22 mouse cellular contexts compared by ENCODE assay signal in genomic region chr12:111246808-111247464, GRCm38 (mm10). TPM values are rescaled to one million over a fixed set of nuclear protein-coding genes. Genes with fewer than 3 reads are reported as not detected.
DNase-seq lines count a peak whose midpoint lies in the region; ATAC-seq lines count a peak whose summit lies in the region.
"Had no signal": no experiment of that assay in that cellular context is flagged by ENCODE, and none has a peak within 500 bp of the region (broad histone marks: within the 10 kb centered on the region; RNA-seq: fewer than 3 reads in every experiment).

No protein-coding gene starts in this region.

- peaks cover 21% of the 10 kb centered on the region for H3K4me1 ChIP-seq in liver, embryonic 12.5 days
- H3K4me1 ChIP-seq in liver, embryonic 16.5 days (ENCODE audit: control insufficient read depth, low read depth, low read length), result peaks cover 14% of the 10 kb centered on the region
- H3K4me1 ChIP-seq: embryonic facial prominence, embryonic 12.5 days; forebrain, embryonic 15.5 days; heart, embryonic 10.5 days; hindbrain, embryonic 12.5 days had no signal

- H3K9me3 ChIP-seq in liver, embryonic 12.5 days (replicated peaks), result no peaks in the 10 kb centered on the region
- H3K9me3 ChIP-seq in liver, embryonic 16.5 days (replicated peaks; ENCODE audit: control insufficient read depth, low read length), result no peaks in the 10 kb centered on the region
- H3K9me3 ChIP-seq: embryonic facial prominence, embryonic 12.5 days; forebrain, embryonic 15.5 days; heart, embryonic 10.5 days; hindbrain, embryonic 12.5 days had no signal

- H3K9ac ChIP-seq in liver, embryonic 12.5 days, result no peak overlapping the region
- H3K9ac ChIP-seq in liver, embryonic 16.5 days (ENCODE audit: low read depth, low read length), result no peak overlapping the region
- H3K9ac ChIP-seq: embryonic facial prominence, embryonic 12.5 days; forebrain, embryonic 15.5 days; hindbrain, embryonic 12.5 days had no signal

- WGBS in liver, embryonic 12.5 days (ENCODE audit: insufficient replicate concordance), result 40% methylated on average over 9 of the region's 9 CpGs
- 41% methylated on average over 9 of the region's 9 CpGs for WGBS in liver, embryonic 16.5 days (ENCODE audit: insufficient replicate concordance)

- no peak overlapping the region for H3K4me3 ChIP-seq in liver, embryonic 12.5 days
- H3K4me3 ChIP-seq in liver, embryonic 16.5 days (ENCODE audit: low read depth, low read length), result no peak overlapping the region
- H3K4me3 ChIP-seq: embryonic facial prominence, embryonic 12.5 days; forebrain, embryonic 15.5 days; heart, embryonic 10.5 days; hindbrain, embryonic 12.5 days had no signal

- no peaks in the 10 kb centered on the region for H3K27me3 ChIP-seq in liver, embryonic 12.5 days (replicated peaks)
- no peaks in the 10 kb centered on the region for H3K27me3 ChIP-seq in liver, embryonic 16.5 days (ENCODE audit: control insufficient read depth, insufficient read depth, low read depth, low read length)
- H3K27me3 ChIP-seq: embryonic facial prominence, embryonic 12.5 days; forebrain, embryonic 15.5 days; hindbrain, embryonic 12.5 days; Patski had no signal

- DNase-seq in c-Kit-positive CD71-positive TER-119-negative erythroid progenitor cells, embryonic 14.5 days (ENCODE audit: low read depth), result peak; percentile 71
- DNase-seq in thymus, postnatal 4 days, result no peak
- DNase-seq in frontal cortex, postnatal 10 days (ENCODE audit: low spot score in 2 of 2), result no peak
- DNase-seq in right cerebral cortex, postnatal 14 days, result no peak
- DNase-seq: adrenal gland, postnatal 14 days; cerebellum, adult 11 months; cerebellum, adult 8-10 months; cerebellum, postnatal 25 days; gastrocnemius, postnatal 10 days; heart, adult 18-20 months; heart, postnatal 10 days; heart, postnatal 4 days had no signal

- H3K36me3 ChIP-seq in liver, embryonic 12.5 days, result peaks cover 33% of the 10 kb centered on the region
- no peaks in the 10 kb centered on the region for H3K36me3 ChIP-seq in liver, embryonic 16.5 days (ENCODE audit: control insufficient read depth, insufficient read depth)

- peak overlapping the region; percentile 42 for H3K4me2 ChIP-seq in liver, embryonic 12.5 days
- 0 out of 2 replicates have a peak overlapping the region, but pooled peaks have one; percentile 22 for H3K4me2 ChIP-seq in liver, embryonic 16.5 days (ENCODE audit: low read depth, low read length)
- H3K4me2 ChIP-seq: embryonic facial prominence, embryonic 12.5 days; forebrain, embryonic 15.5 days; hindbrain, embryonic 12.5 days had no signal

- ATAC-seq in liver, embryonic 12.5 days, result peak; percentile 88
- peak; percentile 87 for ATAC-seq in liver, embryonic 16.5 days (ENCODE audit: low read depth)
- no peak for ATAC-seq in cerebellum, adult (ENCODE audit: insufficient number of reproducible peaks, low FRiP score, low TSS enrichment)
- ATAC-seq: activated CD4-positive, CD25-positive, alpha-beta regulatory T cell, adult 4 months; forebrain, embryonic 15.5 days; Patski had no signal

- H3K27ac ChIP-seq in liver, embryonic 12.5 days, result no peak overlapping the region
- H3K27ac ChIP-seq in liver, embryonic 16.5 days (ENCODE audit: low read length), result no peak overlapping the region
- H3K27ac ChIP-seq: embryonic facial prominence, embryonic 12.5 days; forebrain, embryonic 15.5 days; heart, embryonic 10.5 days; hindbrain, embryonic 12.5 days had no signal

RNA-seq across cellular contexts. Expression of gene Amn, which starts 24.0 kb away (rescaled TPM):
- polyA plus RNA-seq in liver, embryonic 12.5 days (2016; fragmentation: Nextera tagmentation; extraction: Ambion mirVana), result 2.0 and 2.2 TPM in 2 replicates
- 1.3 and 2.2 TPM in 2 replicates for polyA plus RNA-seq in liver, embryonic 16.5 days (2015; fragmentation: Nextera tagmentation; extraction: Ambion mirVana)
- polyA plus RNA-seq: activated CD4-positive, CD25-positive, alpha-beta regulatory T cell, adult 4 months; forebrain, embryonic 11.5 days had no signal
